Mouse (Mus musculus) hindbrain, embryonic 15.5 days (tissue): ENCODE measurements around the gene Psmd14. TPM values are rescaled to one million over a fixed set of nuclear protein-coding genes. Genes with fewer than 3 reads are reported as not detected.

Experiments used
- ATAC-seq: fragments of 200-750 bp; cut with Nextera tagmentation; 2 replicates; pipeline ENCODE4 v1.8.0; 2017; ENCODE audit warnings: low read depth, moderate number of reproducible peaks, moderate TSS enrichment; ENCODE audit not compliant: low FRiP score
- H3K27ac ChIP-seq: fragments of 300-500 bp; sonication (generic); replicated peaks from 2 replicates; pipeline ENCODE4 v1.5.1; 2015; ENCODE audit warnings: mild to moderate bottlenecking, inconsistent platforms
- H3K27me3 ChIP-seq: fragments of 300-500 bp; sonication (generic); 2 replicates; pipeline ENCODE4 v1.6.1; 2015; ENCODE audit warnings: control low read depth, inconsistent platforms
- H3K36me3 ChIP-seq: fragments of 300-500 bp; sonication (generic); 2 replicates; pipeline ENCODE4 v1.6.1; 2015; ENCODE audit warnings: control low read depth, inconsistent platforms
- H3K4me1 ChIP-seq: fragments of 300-500 bp; sonication (generic); replicated peaks from 2 replicates; pipeline ENCODE4 v1.6.1; 2015; ENCODE audit warnings: control low read depth, inconsistent platforms
- H3K4me2 ChIP-seq: fragments of 300-500 bp; sonication (generic); 2 replicates; pipeline ENCODE4 v1.6.1; 2015; ENCODE audit warnings: moderate library complexity, mild to moderate bottlenecking, inconsistent platforms
- H3K4me3 ChIP-seq: fragments of 300-500 bp; sonication (generic); 2 replicates; pipeline ENCODE4 v1.5.1; 2015; ENCODE audit warnings: mild to moderate bottlenecking, inconsistent platforms
- H3K9ac ChIP-seq: fragments of 300-500 bp; sonication (generic); 2 replicates; pipeline ENCODE4 v1.6.1; 2015; ENCODE audit warnings: inconsistent platforms
- H3K9me3 ChIP-seq: fragments of 300-500 bp; sonication (generic); 2 replicates; pipeline ENCODE4 v1.6.1; 2016; ENCODE audit warnings: control low read depth, inconsistent platforms
- WGBS: fragments of 180-500 bp; shearing (Covaris S2); methylation state at CpG from one replicate; pipeline ENCODE4 v1.1.7; 2015; 5-methylcytosine and 5-hydroxymethylcytosine counted together
- polyA plus RNA-seq: library from polyadenylated mRNA; unstranded; fragments of >200 nt; fragmentation: Nextera tagmentation; extraction: Ambion mirVana; gene quantifications from 2 replicates; pipeline ENCODE4 v1.2.1, GENCODE M21; 2015

Psmd14 gene
- polyA plus RNA-seq, 1 experiment from 2014 or later, result 186 TPM

GRCm38 (mm10) chr2:61732802-61733486, 21.4 kb downstream of the Psmd14 start:
- H3K4me1 ChIP-seq, result no peaks in the 10 kb centered on the region
- H3K4me3 ChIP-seq, result no peak overlapping the region
- H3K9ac ChIP-seq, result no peak overlapping the region
- ATAC-seq, result no peak
- H3K27ac ChIP-seq, result no peak overlapping the region
- no peaks in the 10 kb centered on the region for H3K9me3 ChIP-seq
- WGBS, result 73% methylated on average over 11 of the region's 11 CpGs
- 0 out of 2 replicates have a peak, but pooled peaks cover 3% of the 10 kb centered on the region for H3K36me3 ChIP-seq
- H3K4me2 ChIP-seq, result no peak overlapping the region
- no peaks in the 10 kb centered on the region for H3K27me3 ChIP-seq

GRCm38 (mm10) chr2:61734175-61734574, 22.7 kb downstream of the Psmd14 start:
- WGBS, result 80% methylated on average over 1 of the region's 1 CpGs
- no peaks in the 10 kb centered on the region for H3K27me3 ChIP-seq

DNA sequence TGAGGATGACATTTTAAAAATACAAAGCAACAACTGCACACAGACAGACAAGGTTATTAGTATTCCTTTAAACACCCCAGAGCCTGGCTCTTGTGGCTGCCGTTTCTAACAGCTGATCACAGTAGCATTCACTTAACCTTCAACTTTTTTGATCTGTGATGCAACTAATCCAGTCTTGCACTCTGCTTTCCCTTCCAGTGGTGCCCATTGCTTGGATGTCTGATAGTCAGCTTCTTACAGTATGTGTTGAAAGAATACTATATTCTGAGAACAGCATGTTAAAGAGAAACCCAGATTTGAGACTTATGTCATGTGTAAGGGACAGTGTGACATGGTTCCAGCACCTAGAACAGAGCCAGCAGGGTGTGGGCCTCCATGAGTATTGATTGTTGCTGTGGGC, 34.6 kb downstream of the Psmd14 start:
- Histone ChIP-seq H3K36me3 (no peaks in the 10 kb centered on the region), H3K4me1 (no peaks in the 10 kb centered on the region), H3K27ac (no peak overlapping the region), H3K9me3 (no peaks in the 10 kb centered on the region), H3K4me2 (no peak overlapping the region), H3K4me3 (no peak overlapping the region), H3K9ac (no peak overlapping the region), H3K27me3 (no peaks in the 10 kb centered on the region)
- no peak for ATAC-seq
- WGBS, result 42% methylated on average over 1 of the region's 1 CpGs

More at GRCm38 (mm10) chr2:61734175-61734574, 22.7 kb downstream of the Psmd14 start:
- Histone ChIP-seq H3K27ac (no peak overlapping the region), H3K4me3 (no peak overlapping the region), H3K36me3 (0 out of 2 replicates have a peak, but pooled peaks cover 3% of the 10 kb centered on the region), H3K9ac (no peak overlapping the region), H3K9me3 (no peaks in the 10 kb centered on the region), H3K4me1 (no peaks in the 10 kb centered on the region), H3K4me2 (no peak overlapping the region)
- ATAC-seq, result no peak

- H3K4me2 ChIP-seq, result no peak overlapping the region
- no peak for ATAC-seq
- no peaks in the 10 kb centered on the region for H3K36me3 ChIP-seq
- 77% methylated on average over 2 of the region's 2 CpGs for WGBS
- H3K9ac ChIP-seq, result no peak overlapping the region
- H3K27ac ChIP-seq, result no peak overlapping the region
- no peaks in the 10 kb centered on the region for H3K27me3 ChIP-seq
- H3K4me3 ChIP-seq, result no peak overlapping the region
- no peaks in the 10 kb centered on the region for H3K9me3 ChIP-seq
- H3K4me1 ChIP-seq, result 0 out of 2 replicates have a peak, but pooled peaks cover 3% of the 10 kb centered on the region
These were observed 35.1 kb downstream of the Psmd14 start for GRCm38 (mm10) chr2:61746580-61746979.

- Histone ChIP-seq H3K27ac (no peak overlapping the region), H3K9me3 (no peaks in the 10 kb centered on the region), H3K36me3 (no peaks in the 10 kb centered on the region), H3K27me3 (no peaks in the 10 kb centered on the region), H3K4me2 (no peak overlapping the region), H3K4me1 (0 out of 2 replicates have a peak, but pooled peaks cover 3% of the 10 kb centered on the region), H3K4me3 (no peak overlapping the region), H3K9ac (no peak overlapping the region)
- 79% methylated on average over 2 of the region's 2 CpGs for WGBS
- ATAC-seq, result no peak
These were observed 35.9 kb downstream of the Psmd14 start for GRCm38 (mm10) chr2:61747411-61747810.

- H3K9me3 ChIP-seq, result no peaks in the 10 kb centered on the region
- H3K4me1 ChIP-seq, result 0 out of 2 replicates have a peak, but pooled peaks cover 3% of the 10 kb centered on the region
- no peak overlapping the region for H3K27ac ChIP-seq
- no peak for ATAC-seq
- no peaks in the 10 kb centered on the region for H3K27me3 ChIP-seq
- no peak overlapping the region for H3K4me2 ChIP-seq
- no peaks in the 10 kb centered on the region for H3K36me3 ChIP-seq
- H3K9ac ChIP-seq, result no peak overlapping the region
- WGBS, result 85% methylated on average over 1 of the region's 1 CpGs
- H3K4me3 ChIP-seq, result no peak overlapping the region
These were observed 39.2 kb downstream of the Psmd14 start for GRCm38 (mm10) chr2:61750702-61751101.

DNA sequence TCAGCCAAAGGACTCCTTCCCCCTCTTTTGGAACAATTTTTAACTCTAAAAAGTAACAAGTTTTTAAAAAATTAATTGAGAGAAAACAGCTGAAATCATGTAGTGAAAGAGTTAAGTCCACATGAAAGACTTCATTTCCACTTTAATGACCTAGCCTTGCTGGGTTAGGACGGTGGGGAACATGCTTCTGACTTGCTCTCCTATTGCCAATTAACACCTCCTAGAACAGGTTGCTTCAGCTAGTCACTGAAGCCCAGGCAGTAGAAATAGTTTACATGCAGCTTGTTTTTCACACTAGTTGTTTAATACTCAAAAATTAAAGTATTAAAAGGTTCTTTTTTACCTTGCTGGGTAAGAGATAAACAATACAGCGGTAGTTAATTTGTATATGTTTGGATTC, 39.8 kb downstream of the Psmd14 start:
- H3K4me3 ChIP-seq, result no peak overlapping the region
- WGBS, result 48% methylated on average over 2 of the region's 2 CpGs

GRCm38 (mm10) chr2:61752362-61752761, 40.9 kb downstream of the Psmd14 start:
- Histone ChIP-seq H3K9me3 (no peaks in the 10 kb centered on the region), H3K27me3 (no peaks in the 10 kb centered on the region), H3K36me3 (no peaks in the 10 kb centered on the region), H3K4me2 (no peak overlapping the region), H3K4me1 (0 out of 2 replicates have a peak, but pooled peaks cover 3% of the 10 kb centered on the region), H3K9ac (no peak overlapping the region), H3K4me3 (no peak overlapping the region), H3K27ac (no peak overlapping the region)
- no peak for ATAC-seq

More for the DNA sequence above, 39.8 kb downstream of the Psmd14 start:
- H3K36me3 ChIP-seq, result no peaks in the 10 kb centered on the region
- no peak overlapping the region for H3K4me2 ChIP-seq
- no peaks in the 10 kb centered on the region for H3K27me3 ChIP-seq
- no peak for ATAC-seq
- no peak overlapping the region for H3K27ac ChIP-seq
- H3K9ac ChIP-seq, result no peak overlapping the region
- H3K4me1 ChIP-seq, result 0 out of 2 replicates have a peak, but pooled peaks cover 3% of the 10 kb centered on the region
- H3K9me3 ChIP-seq, result no peaks in the 10 kb centered on the region

DNA sequence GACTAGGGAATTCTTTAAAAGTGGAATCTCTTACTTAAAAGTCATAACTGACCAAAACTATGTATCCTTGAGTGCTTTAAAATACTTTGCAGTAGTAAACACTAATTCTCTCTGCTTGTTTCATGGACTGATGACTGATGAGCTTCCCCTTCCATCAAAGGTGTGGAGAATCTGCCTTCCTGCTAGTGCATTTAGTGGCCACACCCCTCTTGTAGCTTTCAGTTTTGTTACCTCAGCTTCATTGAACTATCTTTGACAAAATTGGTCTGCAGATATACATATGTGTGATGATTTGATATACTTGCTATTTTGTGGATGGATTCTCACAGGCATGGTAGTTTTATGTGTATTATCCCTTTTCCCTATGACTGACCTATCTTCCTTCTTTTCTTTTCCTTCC, 43.5 kb downstream of the Psmd14 start:
- ATAC-seq, result no peak
- Histone ChIP-seq H3K4me1 (0 out of 2 replicates have a peak, but pooled peaks cover 3% of the 10 kb centered on the region), H3K36me3 (no peaks in the 10 kb centered on the region), H3K4me3 (no peak overlapping the region), H3K27ac (no peak overlapping the region), H3K9me3 (no peaks in the 10 kb centered on the region), H3K4me2 (no peak overlapping the region), H3K9ac (no peak overlapping the region), H3K27me3 (no peaks in the 10 kb centered on the region)

DNA sequence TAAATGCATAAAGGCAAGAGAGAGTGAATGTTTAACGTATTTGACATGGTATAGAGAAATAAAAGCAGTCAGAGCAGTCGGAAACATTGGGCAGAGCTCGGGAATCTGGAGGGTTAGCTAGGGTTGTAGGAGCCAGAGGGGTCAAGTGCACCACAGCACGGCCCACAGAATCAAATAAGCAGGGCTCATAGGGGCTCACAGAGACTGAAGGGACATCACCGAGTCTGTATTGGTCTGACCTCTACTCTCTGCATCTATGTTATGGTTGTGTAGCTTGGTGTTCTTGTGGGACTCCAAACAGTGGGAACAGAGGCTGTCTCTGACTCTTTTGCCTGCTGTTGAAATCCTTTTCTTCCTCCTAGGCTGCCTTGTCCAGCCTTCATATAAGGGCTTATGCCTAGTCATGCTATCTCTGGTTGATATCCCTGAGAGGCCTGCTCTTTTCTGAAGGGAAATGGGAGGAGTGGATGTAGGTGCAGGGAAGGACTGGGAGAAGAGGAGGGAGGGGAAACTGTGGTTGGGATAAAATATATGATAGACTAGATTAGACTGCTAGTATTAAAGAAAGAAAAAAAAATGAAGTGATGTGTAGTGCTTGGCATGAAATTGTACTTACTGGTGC, 47.9 kb downstream of the Psmd14 start:
- Histone ChIP-seq H3K9ac (no peak overlapping the region), H3K4me2 (no peak overlapping the region), H3K27me3 (no peaks in the 10 kb centered on the region), H3K4me3 (no peak overlapping the region), H3K9me3 (no peaks in the 10 kb centered on the region), H3K4me1 (no peaks in the 10 kb centered on the region), H3K36me3 (no peaks in the 10 kb centered on the region), H3K27ac (no peak overlapping the region)
- WGBS, result 90% methylated on average over 5 of the region's 5 CpGs
- no peak for ATAC-seq

- Histone ChIP-seq H3K36me3 (no peaks in the 10 kb centered on the region), H3K27ac (no peak overlapping the region), H3K9ac (no peak overlapping the region), H3K4me3 (no peak overlapping the region), H3K9me3 (no peaks in the 10 kb centered on the region), H3K4me1 (no peaks in the 10 kb centered on the region), H3K4me2 (no peak overlapping the region), H3K27me3 (no peaks in the 10 kb centered on the region)
- ATAC-seq, result no peak
- 89% methylated on average over 3 of the region's 3 CpGs for WGBS
These were observed 48.5 kb downstream of the Psmd14 start for GRCm38 (mm10) chr2:61760044-61760443.

- H3K9ac ChIP-seq, result no peak overlapping the region
- no peak overlapping the region for H3K27ac ChIP-seq
- no peaks in the 10 kb centered on the region for H3K9me3 ChIP-seq
- H3K4me1 ChIP-seq, result no peaks in the 10 kb centered on the region
- H3K36me3 ChIP-seq, result no peaks in the 10 kb centered on the region
- no peak overlapping the region for H3K4me3 ChIP-seq
- no peak overlapping the region for H3K4me2 ChIP-seq
- ATAC-seq, result no peak
- 83% methylated on average over 6 of the region's 6 CpGs for WGBS
- no peaks in the 10 kb centered on the region for H3K27me3 ChIP-seq
These were observed 53.1 kb downstream of the Psmd14 start for GRCm38 (mm10) chr2:61764470-61765105.
